In genomic region chr3:88755541-88755940, GRCm38 (mm10) we compare ENCODE assay signal across 17 mouse cellular contexts. TPM values are rescaled to one million over a fixed set of nuclear protein-coding genes. Genes with fewer than 3 reads are reported as not detected.
DNase-seq lines count a peak whose midpoint lies in the region; ATAC-seq lines count a peak whose summit lies in the region.
"Had no signal": no experiment of that assay in that cellular context is flagged by ENCODE, and none has a peak within 500 bp of the region (broad histone marks: within the 10 kb centered on the region; RNA-seq: fewer than 3 reads in every experiment).

No protein-coding gene starts in this region.

- 29% methylated on average over 3 of the region's 3 CpGs for WGBS in intestine, embryonic 14.5 days
- WGBS in intestine, embryonic 15.5 days: 38% methylated on average over 3 of the region's 3 CpGs
- WGBS in neural tube, embryonic 13.5 days: 75% methylated on average over 3 of the region's 3 CpGs

- no peak overlapping the region for H3K9ac ChIP-seq in intestine, embryonic 14.5 days (ENCODE audit: low read length)
- no peak overlapping the region for H3K9ac ChIP-seq in intestine, embryonic 15.5 days
- H3K9ac ChIP-seq in neural tube, embryonic 13.5 days: no peak overlapping the region
- H3K9ac ChIP-seq: embryonic facial prominence, embryonic 12.5 days; liver, embryonic 14.5 days had no signal

- no peaks in the 10 kb centered on the region for H3K27me3 ChIP-seq in intestine, embryonic 14.5 days (replicated peaks; ENCODE audit: control insufficient read depth, insufficient read depth, low read length)
- no peaks in the 10 kb centered on the region for H3K27me3 ChIP-seq in intestine, embryonic 15.5 days (replicated peaks)
- H3K27me3 ChIP-seq in neural tube, embryonic 13.5 days: no peaks in the 10 kb centered on the region
- H3K27me3 ChIP-seq: embryonic facial prominence, embryonic 12.5 days had no signal

- H3K4me3 ChIP-seq in intestine, embryonic 14.5 days (ENCODE audit: low read depth, low read length): no peak overlapping the region
- no peak overlapping the region for H3K4me3 ChIP-seq in intestine, embryonic 15.5 days (replicated peaks)
- no peak overlapping the region for H3K4me3 ChIP-seq in neural tube, embryonic 13.5 days
- H3K4me3 ChIP-seq: embryonic facial prominence, embryonic 12.5 days; heart, adult 2 months had no signal

- peak overlapping the region; percentile 39; the same call in 1 of the 2 replicates for H3K27ac ChIP-seq in intestine, embryonic 14.5 days (ENCODE audit: low read depth)
- H3K27ac ChIP-seq in intestine, embryonic 15.5 days: no peak overlapping the region
- H3K27ac ChIP-seq in neural tube, embryonic 13.5 days (replicated peaks): peak overlapping the region; percentile 92
- H3K27ac ChIP-seq: heart, adult 2 months; liver, embryonic 14.5 days had no signal

- H3K36me3 ChIP-seq in intestine, embryonic 14.5 days (ENCODE audit: control insufficient read depth, insufficient read depth, low read length): no peaks in the 10 kb centered on the region
- no peaks in the 10 kb centered on the region for H3K36me3 ChIP-seq in intestine, embryonic 15.5 days
- peaks cover 88% of the 10 kb centered on the region for H3K36me3 ChIP-seq in neural tube, embryonic 13.5 days

- no peak overlapping the region for H3K4me2 ChIP-seq in intestine, embryonic 14.5 days (ENCODE audit: low read length)
- no peak overlapping the region for H3K4me2 ChIP-seq in intestine, embryonic 15.5 days (replicated peaks)
- peak overlapping the region; percentile 40; the same call in 1 of the 2 replicates for H3K4me2 ChIP-seq in neural tube, embryonic 13.5 days
- H3K4me2 ChIP-seq: embryonic facial prominence, embryonic 12.5 days had no signal

- no peaks in the 10 kb centered on the region for H3K9me3 ChIP-seq in intestine, embryonic 14.5 days (ENCODE audit: control insufficient read depth, low read length)
- no peaks in the 10 kb centered on the region for H3K9me3 ChIP-seq in intestine, embryonic 15.5 days
- no peaks in the 10 kb centered on the region for H3K9me3 ChIP-seq in neural tube, embryonic 13.5 days
- H3K9me3 ChIP-seq: embryonic facial prominence, embryonic 12.5 days had no signal

- peak; percentile 17 for DNase-seq in adrenal gland, postnatal 10 days
- no peak for DNase-seq in adrenal gland, adult 18-20 months (ENCODE audit: low spot score in 2 of 2)
- DNase-seq in intestine, embryonic 14.5 days (ENCODE audit: low spot score): no peak
- DNase-seq in neural tube, embryonic 10.5 days (ENCODE audit: extremely low spot score, low spot score): no peak
- DNase-seq in yolk sac, embryonic 10.5 days (ENCODE audit: low spot score): peak; percentile 21
- DNase-seq in frontal cortex, postnatal 10 days (ENCODE audit: low spot score in 2 of 2): no peak
- DNase-seq: B cell, adult 2 months; cerebellum, adult 18-20 months; gastrocnemius, postnatal 10 days; heart, adult 2 months; kidney, adult 18-20 months; lung, postnatal 14 days; right cerebral cortex, postnatal 4 days had no signal

- ATAC-seq in intestine, embryonic 14.5 days (replicated peaks; ENCODE audit: low FRiP score, low TSS enrichment, low read depth): no peak
- no peak for ATAC-seq in intestine, embryonic 15.5 days
- no peak for ATAC-seq in neural tube, embryonic 13.5 days (ENCODE audit: low read depth)

- peaks cover 13% of the 10 kb centered on the region for H3K4me1 ChIP-seq in intestine, embryonic 14.5 days (replicated peaks; ENCODE audit: control insufficient read depth, insufficient read depth, low read length)
- H3K4me1 ChIP-seq in intestine, embryonic 15.5 days (replicated peaks): peaks cover 19% of the 10 kb centered on the region
- H3K4me1 ChIP-seq in neural tube, embryonic 13.5 days (replicated peaks): peaks cover 65% of the 10 kb centered on the region

RNA-seq across cellular contexts. Expression of gene Syt11, which starts 19.4 kb away (rescaled TPM):
- 10 to 100 TPM; 10.5 to 18.4 TPM for total RNA-seq in adrenal gland, postnatal 10 days (2021)
- total RNA-seq in adrenal gland, adult 18-20 months (2021): 1 to 10 TPM; 8.3 to 10.0 TPM
- polyA plus RNA-seq in intestine, embryonic 14.5 days (2014; fragmentation: Nextera tagmentation; extraction: Ambion mirVana): 28.6 and 29.7 TPM in 2 replicates
- 20.3 and 22.2 TPM in 2 replicates for polyA plus RNA-seq in intestine, embryonic 15.5 days (2015; fragmentation: Nextera tagmentation; extraction: Ambion mirVana)
- polyA plus RNA-seq in neural tube, embryonic 13.5 days (2015; fragmentation: Nextera tagmentation; extraction: Ambion mirVana): 234 and 259 TPM in 2 replicates

RNA-seq across cellular contexts. Expression of gene Rit1, which starts 38.9 kb away (rescaled TPM):
- total RNA-seq in adrenal gland, postnatal 10 days (2021): 10 to 100 TPM; 39.0 to 44.9 TPM
- total RNA-seq in adrenal gland, adult 18-20 months (2021): 10 to 100 TPM; 52.2 to 59.9 TPM
- polyA plus RNA-seq in intestine, embryonic 14.5 days (2014; fragmentation: Nextera tagmentation; extraction: Ambion mirVana): 56.4 and 62.1 TPM in 2 replicates
- polyA plus RNA-seq in intestine, embryonic 15.5 days (2015; fragmentation: Nextera tagmentation; extraction: Ambion mirVana): 44.9 and 52.7 TPM in 2 replicates
- polyA plus RNA-seq in neural tube, embryonic 13.5 days (2015; fragmentation: Nextera tagmentation; extraction: Ambion mirVana): 60.7 and 65.0 TPM in 2 replicates

Comparison
In these comparisons a context has a peak if more than half of its experiments do, and no peak if none do; other contexts are left out.
1. DNase-seq: peak in adrenal gland, postnatal 10 days (single experiment) and yolk sac, embryonic 10.5 days (single experiment); none in adrenal gland, adult 18-20 months (0 of 2), intestine, embryonic 14.5 days (single experiment), neural tube, embryonic 10.5 days (single experiment) and frontal cortex, postnatal 10 days (0 of 2).